Mouse (Mus musculus) megakaryocyte, embryonic 14.5 days (primary cell): ENCODE results near the gene Fdxr. TPM values are rescaled to one million over a fixed set of nuclear protein-coding genes. Genes with fewer than 3 reads are reported as not detected.

Source experiments
- H3K27me3 ChIP-seq: replicated peaks from 2 replicates; pipeline ENCODE3; 2012; ENCODE audit warnings: inconsistent platforms
- H3K36me3 ChIP-seq: replicated peaks from 2 replicates; pipeline ENCODE3; 2012; ENCODE audit warnings: low read length, inconsistent platforms, mixed read lengths
- H3K4me1 ChIP-seq: 2 replicates; pipeline ENCODE4 v1.6.1; 2012; ENCODE audit warnings: inconsistent platforms
- H3K4me3 ChIP-seq: replicated peaks from 2 replicates; pipeline ENCODE3; 2012; ENCODE audit warnings: moderate library complexity, mild to moderate bottlenecking, inconsistent platforms
- H3K9me3 ChIP-seq: 2 replicates; pipeline ENCODE4 v1.6.1; 2012; ENCODE audit warnings: inconsistent platforms
- FLI1 ChIP-seq: IDR thresholded peaks from 2 replicates; pipeline ENCODE4 v1.6.1; 2012; ENCODE audit warnings: low read length, inconsistent platforms, mixed read lengths
- GATA1 ChIP-seq: IDR thresholded peaks from 3 replicates; pipeline ENCODE4 v1.6.1; 2012; ENCODE audit warnings: mixed read lengths, low read length, inconsistent platforms, borderline replicate concordance
- polyA plus RNA-seq: library from polyadenylated mRNA; stranded (reverse); fragments of >175 nt; gene quantifications from 2 replicates; pipeline ENCODE4 v1.2.3, GENCODE M21; 2012; ENCODE audit warnings: low replicate concordance; ENCODE audit not compliant: insufficient read depth

Fdxr gene
- polyA plus RNA-seq, 1 experiment, result 21.8 TPM

- H3K9me3 ChIP-seq, result no peaks in the 10 kb centered on the region
- H3K4me1 ChIP-seq, result peaks cover 46% of the 10 kb centered on the region
- H3K27me3 ChIP-seq, result peaks cover 26% of the 10 kb centered on the region
- no peak overlapping the region for H3K4me3 ChIP-seq
- peaks cover 63% of the 10 kb centered on the region for H3K36me3 ChIP-seq
- TF ChIP-seq GATA1, result no peak
- TF ChIP-seq FLI1, result no peak
Observed at GRCm38 (mm10) chr11:115271481-115271880, 5.4 kb downstream of the Fdxr start.

- Histone ChIP-seq H3K27me3 (peaks cover 30% of the 10 kb centered on the region), H3K4me1 (peaks cover 46% of the 10 kb centered on the region), H3K4me3 (no peak overlapping the region), H3K9me3 (no peaks in the 10 kb centered on the region), H3K36me3 (peaks cover 63% of the 10 kb centered on the region)
- TF ChIP-seq GATA1 (no peak), FLI1 (no peak)
Observed at GRCm38 (mm10) chr11:115271052-115271451, 5.8 kb downstream of the Fdxr start.

GRCm38 (mm10) chr11:115270148-115270861 lies 6.5 kb downstream of the Fdxr start:
- Histone ChIP-seq H3K9me3 (no peaks in the 10 kb centered on the region), H3K27me3 (peaks cover 38% of the 10 kb centered on the region), H3K4me3 (no peak overlapping the region), H3K36me3 (peaks cover 63% of the 10 kb centered on the region), H3K4me1 (peaks cover 46% of the 10 kb centered on the region)
- TF ChIP-seq GATA1 (no peak), FLI1 (no peak)

- Histone ChIP-seq H3K27me3 (peaks cover 46% of the 10 kb centered on the region), H3K36me3 (peaks cover 59% of the 10 kb centered on the region), H3K4me1 (peaks cover 46% of the 10 kb centered on the region), H3K4me3 (no peak overlapping the region), H3K9me3 (no peaks in the 10 kb centered on the region)
- TF ChIP-seq FLI1, result no peak
- no peak for TF ChIP-seq GATA1
Observed at GRCm38 (mm10) chr11:115269330-115270066, 7.4 kb downstream of the Fdxr start.

GRCm38 (mm10) chr11:115267958-115268357 lies 8.9 kb downstream of the Fdxr start:
- no peak overlapping the region for H3K4me3 ChIP-seq
- H3K36me3 ChIP-seq, result peaks cover 49% of the 10 kb centered on the region
- H3K9me3 ChIP-seq, result no peaks in the 10 kb centered on the region
- H3K27me3 ChIP-seq, result peaks cover 61% of the 10 kb centered on the region
- TF ChIP-seq GATA1, result no peak
- TF ChIP-seq FLI1, result no peak
- H3K4me1 ChIP-seq, result peaks cover 41% of the 10 kb centered on the region

DNA sequence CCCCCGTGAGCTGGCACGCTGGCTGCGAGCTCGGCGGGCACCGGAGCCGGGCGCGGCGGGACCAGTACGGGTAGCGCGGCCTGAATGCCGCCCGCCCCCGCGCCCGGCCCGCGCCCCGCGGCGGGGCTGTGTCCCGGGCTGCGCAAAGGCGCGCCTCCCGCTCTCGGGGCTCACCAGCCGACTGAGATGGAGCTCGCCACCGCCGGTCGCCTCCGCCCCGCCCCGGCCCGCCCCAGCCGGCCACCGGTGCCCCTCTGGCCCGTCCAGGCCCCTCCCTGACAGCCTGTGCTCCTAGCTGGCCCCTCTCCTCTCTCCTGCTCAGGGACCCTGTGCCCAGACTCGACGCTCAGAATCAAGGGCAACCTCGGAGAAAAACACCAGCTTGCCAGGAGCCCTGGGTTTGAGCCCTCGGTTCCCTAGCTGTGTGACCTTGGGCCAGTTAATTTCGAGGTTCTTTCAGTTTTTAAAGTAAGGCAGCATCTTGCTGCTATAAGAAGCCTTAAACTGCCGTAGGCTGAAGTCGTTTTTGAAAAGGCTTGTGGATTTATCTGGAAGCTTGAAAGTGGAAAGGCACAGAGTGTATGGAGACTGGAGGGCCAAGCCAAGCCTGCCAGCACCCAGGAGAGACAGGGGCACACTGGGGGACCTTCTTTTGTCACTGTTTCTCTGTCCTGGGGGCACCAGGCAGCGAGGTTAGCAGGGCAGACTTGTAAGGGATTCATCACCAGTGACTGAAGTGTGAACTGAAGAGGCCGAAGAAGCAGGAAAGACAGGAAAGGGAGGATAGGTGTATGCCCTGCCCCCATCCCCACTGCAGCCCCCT lies 9.6 kb downstream of the Fdxr start, which contains the start of gene Grin2c:
Grin2c (minus strand) TSS at position 183 of the 823 bp plus-strand sequence.
- peak within 1 kb of the TSS; percentile 59 for H3K4me3 ChIP-seq
- peaks cover 42% of the 10 kb centered on the region for H3K36me3 ChIP-seq
- H3K4me1 ChIP-seq, result peaks cover 37% of the 10 kb centered on the region

DNA sequence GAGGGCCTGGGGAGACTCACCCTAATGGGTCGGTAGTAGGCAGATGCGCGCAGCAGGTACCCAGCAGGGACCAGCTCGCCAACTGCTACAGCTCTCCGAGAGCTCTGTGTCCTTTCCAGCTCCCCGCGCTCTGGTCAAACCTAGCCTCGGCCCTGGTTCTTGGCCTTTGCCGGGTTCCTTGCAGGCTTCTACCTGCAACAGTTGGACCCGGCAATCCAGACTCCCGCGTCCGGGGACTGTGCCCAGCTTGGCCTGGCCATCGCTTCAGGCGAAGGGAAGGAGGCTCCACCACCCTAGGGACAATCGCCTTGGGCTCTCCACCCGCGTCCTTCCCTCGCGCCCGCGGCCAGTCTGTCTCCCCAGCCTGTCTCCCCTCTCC lies 10.5 kb downstream of the Fdxr start:
- Histone ChIP-seq H3K9me3 (no peaks in the 10 kb centered on the region), H3K27me3 (peaks cover 76% of the 10 kb centered on the region), H3K36me3 (peaks cover 33% of the 10 kb centered on the region), H3K4me3 (peak overlapping the region; percentile 59), H3K4me1 (peaks cover 37% of the 10 kb centered on the region)
- TF ChIP-seq GATA1, result no peak
- TF ChIP-seq FLI1, result no peak

More for the DNA sequence above, 9.6 kb downstream of the Fdxr start, which contains the start of gene Grin2c:
- Histone ChIP-seq H3K9me3 (no peaks in the 10 kb centered on the region), H3K27me3 (peaks cover 67% of the 10 kb centered on the region)
- no peak for TF ChIP-seq GATA1
- no peak for TF ChIP-seq FLI1

- Histone ChIP-seq H3K4me3 (peak overlapping the region; percentile 14), H3K27me3 (peaks cover 81% of the 10 kb centered on the region), H3K4me1 (peaks cover 37% of the 10 kb centered on the region), H3K9me3 (no peaks in the 10 kb centered on the region), H3K36me3 (peaks cover 28% of the 10 kb centered on the region)
- TF ChIP-seq GATA1 (no peak), FLI1 (no peak)
Observed at GRCm38 (mm10) chr11:115265771-115266399, 11.0 kb downstream of the Fdxr start.

- peaks cover 33% of the 10 kb centered on the region for H3K4me1 ChIP-seq
- TF ChIP-seq GATA1 (no peak), FLI1 (no peak)
- H3K4me3 ChIP-seq, result peak overlapping the region; percentile 72
- H3K36me3 ChIP-seq, result peaks cover 22% of the 10 kb centered on the region
- no peaks in the 10 kb centered on the region for H3K9me3 ChIP-seq
- peaks cover 90% of the 10 kb centered on the region for H3K27me3 ChIP-seq
Observed at GRCm38 (mm10) chr11:115264862-115265668, 11.8 kb downstream of the Fdxr start.
